Mouse (Mus musculus): ENCODE results near the gene Acvrl1. TPM values are rescaled to one million over a fixed set of nuclear protein-coding genes. Genes with fewer than 3 reads are reported as not detected.

Acvrl1 gene
- polyA plus RNA-seq, 3 experiments from 2014 or later = 0.86 to 1.9 TPM; not detected in 1

DNA sequence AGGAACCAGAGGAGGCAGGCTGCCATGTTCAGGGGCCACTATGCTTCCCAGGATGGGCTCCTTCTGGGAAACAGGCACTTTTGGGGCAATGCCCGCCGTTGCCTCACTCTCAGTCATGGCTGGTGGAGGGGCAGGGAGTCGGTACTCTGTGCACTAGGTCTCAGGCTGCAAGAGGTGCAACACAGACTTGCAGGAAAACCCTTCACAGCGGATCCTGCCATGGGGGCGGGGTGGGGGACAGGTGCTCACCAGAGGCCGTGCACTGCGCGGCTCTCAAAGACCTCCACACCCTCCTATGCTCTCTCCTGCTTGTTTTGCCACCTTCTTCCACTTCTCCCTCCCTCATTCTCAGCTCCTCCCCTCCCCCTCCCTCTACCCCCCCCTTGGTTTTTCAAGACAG is 14.3 kb downstream of the Acvrl1 start:
- no peak for ATAC-seq

DNA sequence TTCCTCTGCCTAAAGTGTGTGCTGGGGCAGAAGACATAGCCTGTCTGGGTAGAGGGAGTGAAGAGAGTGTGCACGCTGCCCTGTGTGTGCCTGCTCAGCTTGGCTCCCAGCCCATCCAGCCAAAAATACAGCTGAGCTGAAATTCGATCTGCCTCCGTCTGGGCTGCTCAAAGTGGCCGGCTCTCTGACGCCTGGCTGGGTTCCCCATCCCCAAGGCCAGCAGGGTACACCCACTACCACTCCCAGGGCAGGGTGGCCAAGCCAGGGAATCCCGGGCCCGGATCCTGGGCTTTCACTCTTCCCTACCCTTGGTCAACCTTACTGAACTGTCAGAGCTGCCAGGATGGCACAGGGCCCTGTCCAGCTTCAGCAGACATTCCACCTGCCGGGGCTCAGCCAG is 15.2 kb downstream of the Acvrl1 start:
- ATAC-seq = no peak

DNA sequence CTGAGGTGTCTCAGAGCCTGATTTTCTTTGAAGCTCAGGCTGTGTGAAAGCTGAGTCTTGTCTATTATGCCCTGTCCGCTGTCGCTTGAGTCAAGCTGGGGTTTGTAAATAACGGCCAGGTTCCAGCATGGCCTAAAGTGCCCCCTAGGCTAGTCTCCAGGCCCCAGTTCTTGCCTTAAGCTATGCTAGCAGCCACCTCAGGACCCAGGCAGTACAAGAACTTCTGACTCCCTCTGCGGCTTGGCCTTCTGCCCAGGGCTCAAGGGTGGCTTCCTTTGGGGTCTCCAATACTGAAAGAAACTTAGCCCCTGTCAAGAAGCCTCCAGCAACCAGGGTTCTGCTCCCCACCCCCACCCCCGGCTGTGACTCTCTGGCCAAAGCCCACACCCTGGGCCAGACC is 15.9 kb downstream of the Acvrl1 start:
- no peak for ATAC-seq

DNA sequence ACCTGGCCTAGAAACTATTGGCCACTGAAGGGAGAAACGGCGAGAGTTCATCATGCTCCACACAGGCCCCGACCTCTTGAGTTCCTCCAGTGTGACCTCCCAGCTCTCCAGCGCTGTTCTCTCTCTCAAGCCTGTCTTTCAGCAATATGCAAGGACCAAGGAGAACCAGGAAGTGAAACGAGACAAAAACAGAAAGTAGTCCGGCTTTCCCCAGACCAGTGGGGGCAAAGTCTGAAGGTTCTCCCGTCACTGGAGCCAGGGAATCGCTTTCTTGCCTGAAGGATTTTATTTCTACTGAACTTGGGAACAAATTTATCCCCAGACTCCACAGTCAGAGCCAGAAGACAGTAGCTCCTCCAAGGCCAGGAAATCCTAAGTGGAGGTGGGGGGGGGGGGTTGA is 16.5 kb downstream of the Acvrl1 start:
- ATAC-seq = no peak

DNA sequence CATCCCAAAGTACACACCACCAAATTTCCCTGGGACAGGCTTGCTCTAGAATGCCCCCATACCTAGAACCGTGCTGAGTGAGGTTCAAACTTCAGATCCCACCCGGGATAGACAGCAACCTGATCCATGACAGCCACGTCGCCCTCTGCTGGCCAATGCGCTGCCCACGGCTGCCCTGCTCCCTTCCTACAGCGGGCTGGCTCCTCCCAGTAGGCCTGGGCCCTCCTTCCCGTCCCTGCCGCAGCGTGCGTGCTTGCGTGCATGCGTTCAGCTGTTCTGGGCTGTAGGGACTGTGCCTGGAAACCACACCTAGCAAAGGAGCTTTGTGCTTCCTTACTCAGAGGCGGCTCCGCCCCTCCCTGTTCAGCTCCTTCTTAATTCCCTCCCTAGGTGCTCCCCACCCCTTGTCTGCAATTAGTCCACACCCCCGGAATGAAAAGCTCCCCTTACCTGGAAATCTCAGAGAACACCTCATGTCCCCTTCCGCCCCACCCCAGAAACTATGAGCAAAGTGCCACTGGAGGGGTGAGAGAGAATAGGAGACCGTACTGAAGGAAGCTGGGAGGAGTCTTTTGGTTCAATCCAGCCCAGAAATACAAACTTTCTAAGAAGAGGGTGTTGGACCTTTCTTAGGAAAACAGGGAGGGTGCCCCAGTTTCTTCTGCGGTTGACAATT is 17.2 kb downstream of the Acvrl1 start:
- ATAC-seq = peak; percentile 96

DNA sequence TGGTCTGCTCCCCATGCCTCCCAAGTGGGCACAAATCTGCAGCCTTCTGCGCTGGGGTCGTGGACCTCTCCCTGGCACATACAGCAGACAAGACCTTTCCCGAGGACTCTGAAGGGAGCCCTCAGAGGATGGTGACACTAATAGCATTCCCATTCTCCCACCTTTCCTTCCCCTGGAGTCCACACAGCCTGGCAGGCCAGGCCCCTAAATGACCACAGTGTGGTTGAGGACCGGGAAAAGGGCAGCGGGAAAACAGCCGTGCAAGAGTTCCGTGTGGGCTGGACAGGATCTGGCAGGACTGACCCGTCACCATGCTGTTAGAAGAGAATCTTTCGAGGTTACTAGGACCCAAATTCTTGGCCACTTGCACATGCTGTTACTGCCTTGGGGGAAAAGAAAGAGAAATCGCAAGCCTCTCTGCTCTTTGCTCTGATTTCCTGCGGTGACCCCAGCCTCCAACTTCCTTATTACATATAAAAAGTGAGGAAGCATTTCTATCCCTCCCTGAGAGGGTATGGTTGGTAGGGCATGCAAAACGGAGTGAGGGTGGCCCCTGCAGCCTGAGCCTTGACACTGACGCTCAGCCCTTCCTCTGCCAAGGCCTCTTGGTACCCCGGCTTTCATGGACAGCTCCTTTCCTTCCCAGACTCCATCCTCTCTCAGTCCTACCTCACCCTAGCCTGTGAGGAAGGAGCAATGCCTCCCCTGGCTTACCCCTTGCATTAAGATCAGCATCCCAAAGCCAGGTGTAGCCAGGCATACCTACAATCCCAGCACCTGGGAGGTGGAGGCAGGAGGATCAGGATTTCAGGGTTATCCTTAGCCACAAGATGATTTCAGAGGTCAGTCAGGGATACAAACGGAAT is 18.0 kb downstream of the Acvrl1 start:
- ATAC-seq = no peak

DNA sequence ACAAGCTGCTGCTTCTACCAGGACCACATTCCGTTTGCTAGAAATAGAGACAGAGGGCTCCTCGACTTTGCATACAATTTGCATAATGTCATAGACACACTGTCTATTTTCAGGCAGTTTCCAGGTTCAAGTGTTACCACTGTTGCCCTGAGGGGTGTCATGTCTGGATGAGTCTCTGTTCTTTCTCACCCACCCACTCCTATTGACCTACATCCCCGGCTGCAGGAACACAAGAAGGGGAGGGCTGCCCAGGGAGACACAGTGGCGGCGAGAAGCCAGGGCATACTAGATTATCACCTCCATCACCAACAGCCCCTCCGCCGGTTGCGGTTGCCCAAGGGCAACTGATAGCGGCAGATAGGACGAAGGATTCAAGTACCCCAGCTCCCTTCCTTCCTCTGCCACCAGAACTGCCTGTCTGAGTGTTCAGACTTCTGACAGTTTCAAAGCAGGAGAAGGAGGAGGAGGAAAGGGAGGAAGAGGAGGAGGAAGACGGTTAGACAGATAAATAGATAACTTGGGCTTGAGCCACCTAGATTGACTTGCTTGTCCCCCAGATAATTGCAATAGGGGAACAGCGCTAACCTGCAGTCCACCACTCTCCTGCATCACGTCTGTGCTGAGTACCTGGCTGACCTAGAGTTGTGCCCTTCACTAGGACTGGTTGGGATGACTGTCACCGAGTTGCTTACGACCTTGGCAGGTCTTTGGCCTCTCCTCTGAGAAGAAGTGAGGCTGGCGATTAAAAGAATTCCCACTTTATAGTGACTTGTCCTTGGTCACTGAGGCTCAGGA is 19.0 kb downstream of the Acvrl1 start:
- ATAC-seq = no peak

DNA sequence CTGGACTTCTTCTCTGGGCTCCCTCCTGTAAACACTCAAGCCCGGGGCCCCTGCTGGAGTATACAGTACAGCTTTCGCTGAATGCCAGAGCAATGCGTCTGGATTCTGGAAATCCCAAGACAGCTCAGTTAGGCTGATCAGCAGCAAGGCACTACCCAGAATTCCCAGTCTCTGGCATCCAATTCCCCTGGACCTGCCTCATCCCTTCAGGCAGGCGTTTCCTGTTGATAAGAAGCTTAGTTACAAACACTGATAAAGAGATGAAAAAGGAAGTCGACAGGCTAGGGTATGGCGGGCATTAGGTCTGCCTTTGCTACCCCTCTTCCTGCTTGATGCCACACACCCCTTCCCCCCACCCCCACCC is 19.6 kb downstream of the Acvrl1 start:
- no peak for ATAC-seq

DNA sequence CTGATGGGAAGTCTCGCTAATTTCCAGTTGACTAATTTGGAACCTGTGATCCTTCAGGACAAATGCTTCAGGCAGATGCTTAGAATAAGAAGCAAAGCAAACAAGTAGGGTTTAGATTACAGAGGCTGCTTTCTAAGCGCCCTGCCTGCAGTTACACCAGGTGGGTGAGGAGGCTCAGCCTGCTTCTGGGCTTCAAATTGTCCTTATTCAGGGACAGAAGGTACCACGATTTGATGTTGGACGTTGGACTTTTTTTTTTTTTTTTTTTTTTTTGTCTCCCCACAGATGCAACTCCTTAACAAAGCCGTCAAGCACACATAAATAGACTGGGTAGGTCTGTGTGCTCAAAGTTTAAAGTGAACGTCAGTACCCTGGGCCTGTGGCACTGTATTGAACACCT is 20.3 kb downstream of the Acvrl1 start:
- ATAC-seq = no peak

DNA sequence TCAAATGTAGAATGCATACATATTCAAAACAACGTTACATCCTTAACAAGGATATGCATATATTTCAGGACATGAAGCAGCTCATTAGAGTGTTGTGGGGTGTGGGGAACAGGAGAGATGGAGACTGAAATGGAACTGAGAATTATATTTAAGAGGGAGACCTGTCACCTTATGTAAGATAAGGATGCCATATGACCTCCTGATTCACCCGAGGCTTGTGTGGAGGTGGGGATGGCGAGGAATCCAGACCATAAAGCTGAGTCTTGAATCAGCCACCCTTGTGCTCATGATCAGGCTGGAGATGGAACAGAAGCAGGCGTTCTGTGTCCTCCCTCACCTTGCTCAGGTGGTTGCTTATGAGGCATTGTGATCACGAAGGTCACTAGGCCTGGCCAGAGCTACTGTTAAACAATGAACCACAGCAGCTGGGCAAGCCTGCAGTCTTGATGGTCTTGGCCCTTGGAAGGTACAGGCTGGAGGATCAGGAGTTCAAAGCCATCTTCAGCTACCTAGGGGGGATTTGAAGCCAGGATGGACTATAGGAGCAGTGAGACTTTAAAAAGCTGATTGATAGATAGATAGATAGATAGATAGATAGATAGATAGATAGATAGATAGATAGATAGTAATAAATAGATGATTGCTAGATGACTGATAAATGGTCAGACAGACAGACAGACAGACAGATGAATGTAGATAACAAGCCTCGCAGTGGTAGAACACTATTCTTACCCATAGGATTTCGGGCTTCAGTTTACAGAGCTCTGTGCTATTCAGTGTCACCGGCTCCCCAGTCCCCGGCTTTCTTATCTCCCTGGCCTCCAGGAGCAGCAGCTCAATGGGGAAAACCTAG is 23.3 kb downstream of the Acvrl1 start:
- no peak for ATAC-seq

DNA sequence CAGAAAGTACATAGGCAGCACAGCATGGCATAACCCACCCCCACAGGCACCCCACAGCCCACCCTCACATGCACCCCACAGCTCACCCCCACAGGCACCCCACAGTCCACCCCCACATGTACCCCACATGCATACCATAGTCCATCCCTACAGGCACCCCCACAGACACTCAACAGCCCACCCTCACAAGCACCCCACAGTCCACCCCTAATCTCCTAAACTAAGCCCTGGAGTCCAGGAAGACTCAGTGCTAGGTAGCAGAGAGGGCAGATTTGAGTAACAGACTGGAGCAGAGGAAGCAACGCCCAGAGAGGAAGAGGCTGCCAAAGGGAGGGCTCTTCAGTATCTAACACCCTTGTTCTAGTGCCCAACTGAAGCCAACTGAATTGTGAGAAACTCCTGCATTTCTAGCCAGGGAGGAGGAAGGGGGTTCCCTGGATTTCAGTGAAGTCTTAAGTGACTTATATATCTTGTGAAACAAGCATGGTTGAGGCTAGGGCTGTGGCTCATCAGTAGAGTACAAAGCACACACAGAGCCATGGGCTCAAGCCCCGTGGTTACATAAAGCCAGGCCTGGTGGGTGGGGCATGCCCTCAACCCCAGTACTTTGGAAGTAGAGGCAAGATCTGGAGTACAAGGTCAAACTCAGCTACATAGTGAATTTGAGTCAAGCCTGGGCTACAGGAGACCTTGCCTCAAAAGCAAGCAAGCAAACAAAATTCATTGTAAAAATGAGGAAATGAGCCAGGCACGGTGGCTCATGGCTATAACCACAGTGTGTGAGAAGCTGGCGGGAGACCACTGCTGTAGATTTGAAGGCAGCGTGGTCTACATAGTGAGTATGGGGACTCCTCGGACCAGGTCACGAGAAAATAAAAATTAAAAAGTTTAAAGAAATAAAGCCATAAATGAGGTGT is 26.6 kb downstream of the Acvrl1 start:
- no peak for ATAC-seq

DNA sequence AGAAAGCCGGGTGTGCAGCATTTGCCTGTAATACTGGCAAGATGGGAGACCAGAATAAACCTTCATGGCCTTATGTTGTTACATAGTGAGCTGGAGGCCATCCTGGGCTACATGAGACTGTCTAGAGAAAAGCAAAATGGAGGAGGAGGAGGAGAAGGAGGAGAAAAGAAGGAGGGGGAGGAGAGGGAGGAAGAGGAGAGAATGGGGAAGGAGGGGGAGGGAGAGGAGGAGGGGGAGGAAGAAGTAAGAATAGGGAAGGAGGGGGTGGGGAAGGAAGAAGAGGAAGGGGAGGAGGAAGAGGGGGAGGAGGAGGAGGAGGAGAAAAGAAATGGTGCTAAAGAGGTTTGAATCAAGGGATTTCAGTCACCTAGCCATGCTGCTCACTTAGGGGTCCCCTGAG is 31.8 kb downstream of the Acvrl1 start:
- no peak for ATAC-seq

DNA sequence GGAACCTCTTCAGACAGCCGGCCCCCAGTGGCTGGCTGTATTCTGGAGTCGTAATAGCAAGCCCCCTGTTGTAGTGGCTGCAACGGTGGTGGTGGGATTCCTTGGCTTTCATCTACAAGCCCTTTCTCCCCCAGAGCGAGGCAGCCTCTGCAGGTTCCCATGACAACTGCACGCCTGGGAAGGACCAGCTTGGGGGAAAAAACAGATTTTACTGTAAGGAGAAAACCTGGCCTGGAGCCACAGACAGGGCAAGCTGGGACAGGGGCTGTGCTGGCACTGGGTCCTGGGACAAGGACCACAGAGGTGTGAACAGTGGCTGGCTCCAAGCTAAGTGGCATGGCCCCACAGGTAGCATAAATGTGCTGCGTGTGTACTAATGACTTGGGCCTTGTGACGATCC is 32.3 kb downstream of the Acvrl1 start:
- ATAC-seq = no peak

DNA sequence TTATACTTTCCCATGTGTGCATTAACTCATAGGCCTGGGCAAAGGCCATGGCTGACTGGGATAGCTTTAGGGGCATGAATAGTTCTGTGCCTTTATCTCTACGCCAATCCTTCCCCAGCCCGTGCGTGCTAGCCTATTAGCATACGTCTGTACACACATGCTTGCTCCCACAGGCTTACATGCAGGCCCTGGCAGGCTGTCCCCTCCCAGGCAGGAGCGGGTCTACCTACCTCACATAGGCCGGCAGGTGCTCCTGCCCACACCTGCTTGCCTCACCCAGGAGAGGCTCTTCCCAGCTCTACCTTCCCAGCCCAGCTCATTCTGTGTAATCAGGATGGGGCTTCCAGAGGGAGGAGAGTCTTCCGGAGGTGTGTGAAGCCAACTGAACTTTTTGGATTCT is 33.2 kb downstream of the Acvrl1 start:
- no peak for ATAC-seq

DNA sequence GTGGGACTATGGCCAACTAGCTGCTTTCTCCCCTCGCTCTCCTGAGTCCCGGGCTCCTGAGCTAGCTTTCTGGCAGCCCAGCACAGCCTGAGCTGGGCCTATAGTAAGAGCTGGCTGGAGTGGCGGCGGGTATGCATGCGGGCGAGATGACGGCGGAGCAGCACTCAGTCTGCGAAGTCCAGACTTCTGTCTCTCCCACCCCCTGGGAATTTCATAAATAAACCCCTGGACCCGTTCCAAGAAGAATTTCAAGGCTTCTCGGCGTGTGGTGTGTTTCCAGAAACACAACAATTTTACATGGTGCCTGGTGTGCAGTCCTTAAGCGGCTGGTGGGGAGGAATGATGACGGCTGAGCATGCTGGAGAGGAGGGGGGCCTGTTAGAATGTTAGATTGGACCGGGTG is 34.7 kb downstream of the Acvrl1 start:
- ATAC-seq = no peak

DNA sequence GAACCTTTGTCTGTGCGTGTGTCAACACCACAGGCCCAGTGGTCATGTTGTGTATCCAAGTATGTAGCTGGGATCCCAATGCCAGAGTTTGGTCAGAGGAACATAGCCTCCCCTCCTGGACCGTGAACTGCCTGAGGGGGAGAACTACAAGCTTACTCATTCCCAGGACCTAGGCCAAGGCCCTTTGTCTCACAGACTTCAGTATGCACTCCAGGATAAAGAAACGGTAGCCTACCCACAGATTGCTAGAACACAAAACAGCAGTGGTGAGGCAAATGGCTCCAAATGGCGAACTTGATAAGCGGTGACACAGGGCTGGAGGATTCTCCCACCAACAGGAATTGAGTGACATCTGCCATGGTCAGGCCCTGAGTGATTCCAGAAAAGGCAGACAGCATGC is 35.5 kb downstream of the Acvrl1 start:
- ATAC-seq = no peak

DNA sequence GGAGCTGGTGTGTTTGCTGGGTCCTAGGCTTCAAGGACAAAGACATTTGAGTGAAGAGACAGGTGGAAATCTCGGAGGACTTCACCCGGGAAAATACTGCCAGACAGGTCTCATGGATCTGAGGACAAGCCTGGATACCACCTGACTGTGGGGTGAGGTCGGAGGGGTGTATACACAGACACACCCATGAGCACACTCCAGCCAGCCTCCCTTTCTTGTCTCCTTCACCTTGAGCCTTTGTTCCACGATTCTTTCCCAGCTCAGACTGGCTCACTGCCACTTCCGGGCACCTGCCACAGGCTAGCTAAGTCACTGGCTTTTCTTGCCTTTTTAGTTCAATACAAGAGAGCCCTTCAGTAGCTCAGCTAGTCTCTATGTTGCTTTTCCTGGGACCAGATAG is 36.0 kb downstream of the Acvrl1 start:
- ATAC-seq = no peak

DNA sequence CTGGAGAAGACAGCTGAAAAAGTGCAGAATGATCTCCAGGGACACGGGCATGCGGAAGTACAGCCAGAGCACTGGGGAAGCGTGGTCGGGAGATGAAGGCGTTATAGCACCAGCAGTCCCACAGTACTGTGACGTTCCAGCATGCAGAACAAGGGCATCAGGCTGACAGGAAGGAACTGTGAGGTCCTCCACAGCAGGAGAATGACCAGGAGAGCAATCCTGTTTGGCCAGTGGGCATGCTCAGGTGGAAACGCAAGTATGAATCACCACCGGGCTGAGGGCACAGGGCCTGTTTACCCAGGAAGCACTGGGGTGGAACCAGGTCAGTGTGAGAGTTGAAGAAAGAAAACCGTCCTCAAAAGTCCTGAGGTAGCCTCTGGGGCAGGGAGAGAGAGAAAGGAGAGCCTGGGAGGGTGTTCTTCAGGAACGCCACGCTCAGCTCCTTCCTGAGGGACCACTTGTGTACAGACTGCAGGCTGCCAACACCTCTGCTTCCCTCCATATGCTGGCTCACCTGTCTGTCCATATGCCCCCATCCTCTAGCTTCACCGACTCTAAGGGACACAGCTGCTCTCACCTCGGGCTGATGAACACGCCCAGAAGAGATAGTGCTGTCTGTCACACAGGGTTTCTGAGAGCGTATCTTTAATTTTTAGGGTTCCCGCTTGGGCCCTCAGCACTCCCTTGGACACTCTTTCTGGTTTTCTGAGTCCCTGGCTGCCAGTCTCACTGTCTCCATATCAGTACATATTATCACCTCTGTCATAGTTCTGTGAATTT is 37.5 kb downstream of the Acvrl1 start:
- no peak for ATAC-seq

DNA sequence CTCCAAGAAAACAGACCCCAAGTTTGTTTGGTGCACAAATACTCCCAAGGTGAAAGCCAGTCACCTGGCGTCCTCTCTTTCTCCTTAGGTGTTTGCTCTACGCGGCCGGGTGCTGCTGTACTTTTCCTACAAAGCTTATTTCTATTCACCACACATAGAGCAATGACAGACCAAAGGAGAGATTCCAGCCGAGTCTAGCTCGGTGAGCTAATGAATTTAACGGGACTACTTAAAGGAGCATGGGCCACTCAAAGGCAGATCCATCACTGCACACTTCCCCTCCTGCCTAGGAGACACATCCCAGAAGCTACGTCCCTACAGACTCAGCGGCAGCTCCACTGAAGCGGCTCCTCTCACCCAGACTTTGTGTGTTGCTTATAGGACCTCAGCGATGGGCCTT is 39.2 kb downstream of the Acvrl1 start:
- ATAC-seq = no peak

DNA sequence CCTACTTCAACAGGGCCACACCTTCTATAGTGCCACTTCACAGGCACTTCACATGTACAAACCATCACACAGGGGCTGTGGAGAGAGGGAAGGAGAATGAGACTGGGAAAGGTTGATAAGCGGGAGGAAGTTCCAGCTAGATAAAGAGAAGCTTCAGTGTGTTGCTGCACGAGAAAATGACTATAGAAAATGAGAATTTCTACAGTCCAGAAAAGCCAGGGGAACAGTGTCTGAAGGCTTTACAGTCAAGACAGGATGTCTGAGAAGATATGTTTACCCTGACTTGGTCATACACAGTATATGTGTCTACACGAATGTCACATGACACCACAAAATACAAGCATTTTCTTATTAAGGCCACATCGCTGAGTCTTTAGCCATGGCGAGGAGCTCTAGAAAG is 41.6 kb downstream of the Acvrl1 start:
- no peak for ATAC-seq
